Comparison of ENCODE assay signal across 8 mouse cellular contexts in genomic region chr11:117331361-117332241, GRCm38 (mm10).
DNase-seq lines count a peak whose midpoint lies in the region; ATAC-seq and TF ChIP-seq lines count a peak whose summit lies in the region.

No protein-coding gene starts in this region.

- peak overlapping the region; percentile 68 for H3K4me3 ChIP-seq in heart, embryonic 16.5 days (ENCODE audit: low read length)
- peak overlapping the region; percentile 56 for H3K4me3 ChIP-seq in liver, postnatal 0 days (ENCODE audit: low read depth, low read length)

- DNase-seq in adrenal gland, postnatal 14 days, result peak; percentile 74
- DNase-seq in adrenal gland, adult 8-10 months, result no peak
- peak; percentile 51 for DNase-seq in thymus, postnatal 14 days
- DNase-seq in thymus, postnatal 10 days (ENCODE audit: low spot score in 2 of 2), result no peak
- no peak for DNase-seq in liver, postnatal 0 days
- DNase-seq in spleen, adult 12 weeks (ENCODE audit: low spot score), result no peak

- H3K27me3 ChIP-seq in heart, embryonic 16.5 days (ENCODE audit: control insufficient read depth, insufficient read depth, low read length), result no peaks in the 10 kb centered on the region
- no peaks in the 10 kb centered on the region for H3K27me3 ChIP-seq in liver, postnatal 0 days (ENCODE audit: insufficient read depth, low read length)

- 6% methylated on average over 17 of the region's 17 CpGs for WGBS in heart, embryonic 16.5 days
- WGBS in liver, postnatal 0 days (ENCODE audit: insufficient replicate concordance), result 6% methylated on average over 17 of the region's 17 CpGs

- H3K9ac ChIP-seq in heart, embryonic 16.5 days (ENCODE audit: low read length), result peak overlapping the region; percentile 88
- peak overlapping the region; percentile 64 for H3K9ac ChIP-seq in liver, postnatal 0 days (replicated peaks)

- no peak for TF ChIP-seq EP300 in liver, postnatal 0 days (IDR thresholded peaks at IDR 0.05; ENCODE audit: low read depth)

- ATAC-seq in heart, embryonic 16.5 days (replicated peaks; ENCODE audit: extremely low read depth, insufficient read depth, low FRiP score), result peak; percentile 6; the same call in 1 of the 2 replicates
- ATAC-seq in liver, postnatal 0 days, result no peak
- no peak; the same call in 1 of the 2 replicates for ATAC-seq in megakaryocyte progenitor cell, adult 5-6 weeks (replicated peaks; ENCODE audit: poor library complexity)

- peaks cover 67% of the 10 kb centered on the region for H3K4me1 ChIP-seq in heart, embryonic 16.5 days (ENCODE audit: control insufficient read depth, insufficient read depth, low read length)
- H3K4me1 ChIP-seq in liver, postnatal 0 days (ENCODE audit: insufficient read depth), result peaks cover 78% of the 10 kb centered on the region

- H3K4me2 ChIP-seq in heart, embryonic 16.5 days (ENCODE audit: low read depth, low read length), result peak overlapping the region; percentile 96
- peak overlapping the region; percentile 83 for H3K4me2 ChIP-seq in liver, postnatal 0 days (ENCODE audit: low read depth, low read length)

- H3K9me3 ChIP-seq in heart, embryonic 16.5 days (replicated peaks; ENCODE audit: control insufficient read depth, low read length), result no peaks in the 10 kb centered on the region
- H3K9me3 ChIP-seq in liver, postnatal 0 days (ENCODE audit: low read length), result no peaks in the 10 kb centered on the region

- H3K27ac ChIP-seq in heart, embryonic 16.5 days (ENCODE audit: low read length), result peak overlapping the region; percentile 82
- peak overlapping the region; percentile 93 for H3K27ac ChIP-seq in liver, postnatal 0 days (ENCODE audit: low read depth)

- TF ChIP-seq CTCF in liver, postnatal 0 days (IDR thresholded peaks at IDR 0.05; ENCODE audit: low read depth), result no peak

- no peaks in the 10 kb centered on the region for H3K36me3 ChIP-seq in heart, embryonic 16.5 days (ENCODE audit: control insufficient read depth, insufficient read depth)
- no peaks in the 10 kb centered on the region for H3K36me3 ChIP-seq in liver, postnatal 0 days (replicated peaks; ENCODE audit: insufficient read depth, low read length)

Comparison
In these comparisons a context has a peak if more than half of its experiments do, and no peak if none do; other contexts are left out.
1. DNase-seq: peak in adrenal gland, postnatal 14 days (single experiment) and thymus, postnatal 14 days (single experiment); none in adrenal gland, adult 8-10 months (single experiment), thymus, postnatal 10 days (0 of 2), liver, postnatal 0 days (single experiment) and spleen, adult 12 weeks (single experiment).